Mouse (Mus musculus): ENCODE measurements around the gene Hist1h2bh.

- peak; percentile 44; the same call in 1 of the 2 replicates for TF ChIP-seq CTCF (IDR thresholded peaks at IDR 0.05; ENCODE audit: borderline replicate concordance, control insufficient read depth, extremely low read depth, insufficient read depth, low read length, poor library complexity)
- peak; percentile 83 for TF ChIP-seq POLR2A (IDR thresholded peaks at IDR 0.05; ENCODE audit: control insufficient read depth, extremely low read depth, insufficient read depth, low read length, poor library complexity)
Measured at GRCm38 (mm10) chr13:23551146-23551834, 8.1 kb upstream of the Hist1h2bh start, which contains the start of gene Hist1h4f.

Data from thymus, adult 2 months (tissue).